ENCODE assay signal across 8 mouse cellular contexts in genomic region chr13:63335421-63336134, GRCm38 (mm10).
DNase-seq lines count a peak whose midpoint lies in the region; ATAC-seq and TF ChIP-seq lines count a peak whose summit lies in the region.

No protein-coding gene starts in this region.

- peak overlapping the region; percentile 6; the same call in 1 of the 2 replicates for H3K27ac ChIP-seq in gastrocnemius, adult 2 months
- H3K27ac ChIP-seq in forebrain, embryonic 11.5 days (ENCODE audit: low read depth, low read length): no peak overlapping the region
- no peak overlapping the region for H3K27ac ChIP-seq in liver, postnatal 0 days (ENCODE audit: low read depth)
- peak overlapping the region; percentile 57 for H3K27ac ChIP-seq in stomach, embryonic 16.5 days (ENCODE audit: low read length)

- intact Hi-C loops in gastrocnemius, adult 2 months (cut with DNase I): loop anchor here (1.0 kb wide), 1 partner anchor 409 kb away; no protein-coding TSS in a partner anchor
- intact Hi-C loops in gastrocnemius, postnatal 36 days (cut with DNase I): loop anchor here (2.0 kb wide), 1 partner anchor 411 kb away; no protein-coding TSS in a partner anchor

- no peaks in the 10 kb centered on the region for H3K36me3 ChIP-seq in forebrain, embryonic 11.5 days (ENCODE audit: control insufficient read depth, insufficient read depth, low read length)
- H3K36me3 ChIP-seq in liver, postnatal 0 days (replicated peaks; ENCODE audit: insufficient read depth, low read length): no peaks in the 10 kb centered on the region
- no peaks in the 10 kb centered on the region for H3K36me3 ChIP-seq in stomach, embryonic 16.5 days (ENCODE audit: control insufficient read depth, insufficient read depth, low read length)

- 54% methylated on average over 4 of the region's 4 CpGs for WGBS in forebrain, embryonic 11.5 days
- 69% methylated on average over 4 of the region's 4 CpGs for WGBS in liver, postnatal 0 days (ENCODE audit: insufficient replicate concordance)
- WGBS in stomach, embryonic 16.5 days: 56% methylated on average over 4 of the region's 4 CpGs

- no peak overlapping the region for H3K4me2 ChIP-seq in forebrain, embryonic 11.5 days (ENCODE audit: low read depth, low read length, severe bottlenecking)
- no peak overlapping the region for H3K4me2 ChIP-seq in liver, postnatal 0 days (ENCODE audit: low read depth, low read length)
- no peak overlapping the region for H3K4me2 ChIP-seq in stomach, embryonic 16.5 days (ENCODE audit: low read depth, low read length)

- TF ChIP-seq CTCF in gastrocnemius, adult 2 months (IDR thresholded peaks at IDR 0.05): peak; percentile 81
- TF ChIP-seq CTCF in liver, postnatal 0 days (IDR thresholded peaks at IDR 0.05; ENCODE audit: low read depth): peak; percentile 74

- H3K9me3 ChIP-seq in forebrain, embryonic 11.5 days (ENCODE audit: control insufficient read depth, low read length): no peaks in the 10 kb centered on the region
- H3K9me3 ChIP-seq in liver, postnatal 0 days (ENCODE audit: low read length): no peaks in the 10 kb centered on the region
- no peaks in the 10 kb centered on the region for H3K9me3 ChIP-seq in stomach, embryonic 16.5 days (replicated peaks; ENCODE audit: control insufficient read depth, low read length)

- H3K27me3 ChIP-seq in forebrain, embryonic 11.5 days (ENCODE audit: control insufficient read depth, insufficient read depth, low read length): no peaks in the 10 kb centered on the region; the same call in 1 of the 2 replicates
- no peaks in the 10 kb centered on the region for H3K27me3 ChIP-seq in liver, postnatal 0 days (ENCODE audit: insufficient read depth, low read length)
- H3K27me3 ChIP-seq in stomach, embryonic 16.5 days (ENCODE audit: control insufficient read depth, insufficient read depth, low read length): no peaks in the 10 kb centered on the region

- no peak for TF ChIP-seq EP300 in liver, postnatal 0 days (IDR thresholded peaks at IDR 0.05; ENCODE audit: low read depth)

- H3K4me3 ChIP-seq in gastrocnemius, adult 2 months: no peak overlapping the region
- no peak overlapping the region for H3K4me3 ChIP-seq in forebrain, embryonic 11.5 days (ENCODE audit: low read depth, low read length)
- H3K4me3 ChIP-seq in liver, postnatal 0 days (ENCODE audit: low read depth, low read length): no peak overlapping the region
- H3K4me3 ChIP-seq in stomach, embryonic 16.5 days (replicated peaks; ENCODE audit: low read length): no peak overlapping the region

- no peak; the same call in 1 of the 2 replicates for ATAC-seq in forebrain, embryonic 11.5 days (replicated peaks; ENCODE audit: low FRiP score)
- ATAC-seq in liver, postnatal 0 days: no peak
- ATAC-seq in stomach, embryonic 16.5 days (ENCODE audit: insufficient read depth, low FRiP score): no peak

- peak; percentile 53 for DNase-seq in gastrocnemius, adult 2 months
- no peak for DNase-seq in gastrocnemius, postnatal 36 days
- peak; percentile 54 for DNase-seq in 416B (ENCODE audit: low read depth)
- DNase-seq in T-cell, adult 2 months (ENCODE audit: low spot score): peak; percentile 10
- DNase-seq in forebrain, embryonic 11.5 days (ENCODE audit: low spot score): peak; percentile 64
- no peak for DNase-seq in liver, postnatal 0 days
- DNase-seq in left cerebral cortex, adult 11 months (ENCODE audit: low spot score): no peak

- H3K4me1 ChIP-seq in forebrain, embryonic 11.5 days (replicated peaks; ENCODE audit: control insufficient read depth, insufficient read depth, low read length): peaks cover 12% of the 10 kb centered on the region; the same call in 1 of the 2 replicates
- no peaks in the 10 kb centered on the region for H3K4me1 ChIP-seq in liver, postnatal 0 days (ENCODE audit: insufficient read depth)
- H3K4me1 ChIP-seq in stomach, embryonic 16.5 days (ENCODE audit: control insufficient read depth, insufficient read depth, low read length): peaks cover 12% of the 10 kb centered on the region

- H3K9ac ChIP-seq in forebrain, embryonic 11.5 days (ENCODE audit: low read length): no peak overlapping the region
- H3K9ac ChIP-seq in liver, postnatal 0 days (replicated peaks): no peak overlapping the region
- no peak overlapping the region for H3K9ac ChIP-seq in stomach, embryonic 16.5 days (ENCODE audit: low read length)

Comparison
In these comparisons a context has a peak if more than half of its experiments do, and no peak if none do; other contexts are left out.
1. DNase-seq: peak in gastrocnemius, adult 2 months (single experiment), 416B (single experiment), T-cell, adult 2 months (single experiment) and forebrain, embryonic 11.5 days (single experiment); none in gastrocnemius, postnatal 36 days (0 of 2), liver, postnatal 0 days (single experiment) and left cerebral cortex, adult 11 months (single experiment).
2. H3K27ac ChIP-seq: peak in gastrocnemius, adult 2 months (single experiment) and stomach, embryonic 16.5 days (single experiment); none in forebrain, embryonic 11.5 days (single experiment) and liver, postnatal 0 days (single experiment).